Mouse (Mus musculus) left cerebral cortex, adult 8-10 months (tissue): Measurements from ENCODE around the gene Dhx35. TPM values are rescaled to one million over a fixed set of nuclear protein-coding genes. Genes with fewer than 3 reads are reported as not detected.

Experiments
- DNase-seq, 2 experiments: peaks; one replicate each; pipeline ENCODE4 v3.0.0; 2022; ENCODE audit warnings: low spot score in 2 of 2
- total RNA-seq, 4 experiments: library from RNA; stranded (reverse); gene quantifications; 2 replicates each; pipeline ENCODE4 v1.2.4; 2022

Dhx35 gene
- 10 to 100 TPM; 18.5 to 24.0 (median 20.4) TPM for total RNA-seq

DNA sequence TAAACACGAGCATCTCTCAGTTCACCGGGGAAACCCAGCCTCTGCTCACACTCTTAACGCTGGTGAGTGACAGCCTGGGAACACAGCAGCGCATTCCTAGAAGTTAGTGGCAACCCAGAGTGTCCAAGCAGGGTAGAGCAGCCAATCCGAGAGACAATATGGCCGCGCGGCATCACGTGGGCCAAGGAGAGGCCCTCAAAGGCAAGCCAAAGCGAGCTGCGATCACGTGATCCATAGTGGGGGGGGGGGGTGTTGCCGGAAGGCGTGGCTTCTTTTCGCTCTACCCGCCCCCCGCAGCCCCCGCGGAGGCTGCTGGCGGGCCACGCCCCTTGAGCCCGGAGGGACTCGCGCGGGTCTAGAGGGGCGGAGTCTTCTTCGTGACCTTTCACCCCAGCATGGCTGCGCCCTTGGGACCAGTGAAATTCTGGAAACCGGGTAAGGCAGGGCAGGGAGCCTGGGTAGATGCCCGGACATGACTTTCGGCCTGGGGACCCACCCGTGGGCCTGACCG lies at the start of gene Dhx35:
Gene Dhx35 (plus strand): TSS at position 314 of the 511 bp plus-strand sequence.
- peak; percentile 83 to 95 for DNase-seq

DNA sequence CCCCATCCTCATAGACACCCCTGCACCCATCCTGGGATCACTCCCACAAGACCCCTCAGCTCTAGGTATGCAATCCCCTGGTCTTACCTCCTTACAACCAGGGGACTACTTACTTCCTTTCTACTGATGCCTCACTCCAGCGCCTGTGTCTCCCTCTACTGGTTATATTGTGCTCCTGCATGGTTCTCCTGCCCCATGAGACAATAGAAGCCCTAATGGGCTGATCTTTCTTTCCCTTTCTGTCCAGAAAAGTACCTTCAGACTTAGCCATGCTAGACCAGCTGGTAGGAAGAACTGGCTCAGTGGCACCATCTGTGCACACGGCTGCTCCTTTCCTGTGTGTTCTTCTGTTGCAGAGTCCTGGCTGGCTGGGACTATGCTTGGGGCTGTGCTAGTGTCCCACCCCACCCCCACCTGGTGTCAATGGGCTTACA lies 49.5 kb upstream of the Dhx35 start:
- no peak for DNase-seq

DNA sequence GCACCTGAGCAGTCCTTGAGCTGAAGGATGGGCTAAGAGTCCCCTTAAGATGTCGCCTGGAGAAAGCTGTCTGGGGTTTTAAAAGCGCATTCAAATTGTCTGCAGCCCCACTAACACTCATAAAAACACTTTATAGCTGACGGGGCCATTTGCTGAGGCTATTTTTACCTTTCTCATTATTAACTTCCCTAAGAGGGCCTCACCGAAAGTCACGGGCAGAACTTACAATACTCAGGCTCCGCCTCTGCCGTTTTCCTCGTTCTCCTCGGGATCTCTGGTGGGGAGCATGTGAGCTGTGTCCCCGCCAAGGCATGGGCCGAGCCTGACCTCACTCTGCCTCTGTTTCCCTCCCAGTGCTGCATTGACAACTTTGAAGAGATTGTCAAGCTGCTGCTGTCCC lies 48.4 kb upstream of the Dhx35 start:
- no peak for DNase-seq

DNA sequence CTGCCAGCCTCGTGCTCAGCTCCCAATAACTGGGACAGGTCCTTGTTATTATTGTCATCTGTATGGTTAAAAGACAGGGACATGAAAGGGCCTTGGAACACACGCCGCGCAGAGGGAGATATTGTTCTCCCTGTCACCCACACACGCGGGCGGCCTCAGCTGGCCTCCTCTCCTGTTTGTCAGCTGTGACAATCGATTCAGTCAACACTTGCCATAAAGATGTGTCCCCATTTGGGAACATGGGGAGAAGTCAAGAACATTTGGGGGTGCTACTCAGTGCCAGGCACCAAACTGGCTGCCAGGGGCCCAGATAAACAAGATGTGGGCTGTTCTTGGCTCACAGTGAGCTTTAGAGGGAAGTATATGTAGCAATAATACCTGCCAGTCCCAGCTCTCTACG lies 45.2 kb upstream of the Dhx35 start:
- DNase-seq: peak in 1 of 2 experiments; percentile 53

DNA sequence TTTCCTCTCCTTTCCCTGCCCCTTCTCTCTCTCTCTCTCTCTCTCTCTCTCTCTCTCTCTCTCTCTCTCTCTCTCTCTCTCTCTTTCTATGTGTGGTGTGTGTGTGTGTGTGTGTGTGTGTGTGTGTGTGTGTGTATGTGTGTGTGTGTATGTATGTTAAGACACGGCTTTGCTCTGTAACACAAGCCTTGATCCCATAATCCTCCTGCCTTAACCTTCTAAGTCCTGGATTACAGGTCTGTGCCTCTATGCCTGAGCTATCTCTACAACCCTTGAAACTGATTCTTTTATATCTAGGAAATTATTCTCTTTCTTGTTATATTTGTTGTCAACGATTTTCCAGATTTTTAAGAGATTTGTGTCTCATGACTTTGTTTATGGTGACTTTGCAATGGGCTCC lies 34.4 kb upstream of the Dhx35 start:
- DNase-seq: no peak

DNA sequence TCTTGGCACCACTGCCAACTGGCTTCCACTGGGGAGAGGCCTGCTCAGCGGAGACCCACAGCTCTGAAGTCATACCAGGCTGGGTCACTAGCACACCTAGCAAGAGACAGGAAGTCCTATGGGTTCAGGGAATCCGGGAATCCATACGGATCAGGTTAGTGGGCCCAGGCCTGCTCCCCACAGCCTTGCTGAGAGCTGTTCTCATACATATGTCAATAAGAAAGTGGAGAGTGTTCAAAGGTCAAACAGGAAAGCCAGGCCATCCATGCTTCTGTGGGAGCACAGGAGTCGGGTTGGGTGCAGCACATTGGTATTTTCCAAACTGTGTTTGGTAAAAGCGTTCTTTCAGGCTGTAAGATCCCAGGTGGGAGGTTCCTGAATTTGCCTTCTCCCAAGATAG lies 32.3 kb upstream of the Dhx35 start:
- no peak for DNase-seq

DNA sequence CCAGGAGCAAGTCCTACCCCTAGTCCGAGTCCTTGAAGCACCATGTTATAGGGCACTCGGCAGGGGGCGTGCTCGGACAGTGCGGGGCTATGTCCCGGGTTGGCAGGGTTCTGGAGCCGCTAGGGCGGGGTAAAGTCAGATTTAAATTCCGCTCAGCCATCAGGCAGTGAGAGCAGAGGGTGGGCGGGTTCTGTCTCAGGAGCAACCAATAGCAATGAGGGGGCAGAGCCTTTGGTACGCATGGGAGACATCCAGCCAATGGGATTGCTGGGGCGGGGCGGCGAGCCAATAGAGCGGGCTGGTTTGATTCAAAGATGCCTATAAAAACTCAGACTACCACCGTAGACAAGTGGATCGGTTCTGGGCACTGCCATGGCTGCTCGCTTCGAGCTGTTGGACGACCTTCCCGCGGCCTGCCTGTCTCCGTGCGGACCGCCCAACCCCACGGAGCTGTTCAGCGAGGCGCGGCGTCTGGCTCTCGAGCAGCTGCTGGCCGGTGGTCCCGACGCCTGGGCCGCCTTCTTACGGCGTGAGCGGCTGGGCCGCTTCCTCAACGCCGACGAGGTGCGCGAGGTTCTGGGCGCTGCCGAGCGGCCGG lies 26.8 kb upstream of the Dhx35 start, which contains the start of gene Fam83d:
Gene Fam83d (plus strand): TSS at position 352 of the 598 bp plus-strand sequence.
- peak; percentile 82 to 95 for DNase-seq

DNA sequence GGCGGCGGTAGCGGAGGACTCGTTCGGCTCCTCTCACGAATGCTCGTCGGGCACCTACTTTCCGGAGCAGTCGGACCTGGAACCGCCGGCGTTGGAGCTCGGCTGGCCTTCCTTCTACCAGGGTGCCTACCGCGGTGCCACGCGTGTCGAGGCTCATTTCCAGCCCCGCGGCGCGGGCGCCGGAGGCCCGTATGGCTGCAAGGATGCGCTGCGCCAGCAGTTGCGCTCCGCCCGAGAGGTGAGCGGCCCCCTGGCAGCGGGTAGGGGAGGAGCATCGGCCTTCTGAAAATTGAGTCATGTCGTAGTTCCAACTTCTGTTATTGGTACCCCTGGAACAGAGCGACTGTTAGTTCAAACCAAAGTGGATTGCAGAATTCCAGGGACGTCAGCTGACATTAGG lies 26.3 kb upstream of the Dhx35 start:
- no peak for DNase-seq

DNA sequence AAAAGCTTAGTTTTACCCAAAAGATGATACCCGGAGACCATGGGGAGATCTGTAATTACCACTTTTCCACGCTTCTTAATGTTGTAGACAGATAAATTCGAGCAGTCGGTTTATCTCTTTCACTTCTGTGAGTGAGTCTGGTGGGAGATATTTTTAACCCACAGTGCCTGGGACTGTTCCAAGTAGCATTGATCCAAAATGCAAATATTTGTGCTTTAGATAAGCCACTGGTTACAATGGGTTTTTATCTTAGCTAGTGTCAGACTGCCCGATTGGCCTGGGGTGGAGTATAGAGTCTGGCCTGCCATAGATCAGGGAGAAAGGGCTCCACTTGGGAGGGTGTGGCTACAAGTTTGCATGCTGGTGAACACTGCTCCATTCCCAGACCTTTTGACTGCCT lies 25.8 kb upstream of the Dhx35 start:
- DNase-seq: no peak

DNA sequence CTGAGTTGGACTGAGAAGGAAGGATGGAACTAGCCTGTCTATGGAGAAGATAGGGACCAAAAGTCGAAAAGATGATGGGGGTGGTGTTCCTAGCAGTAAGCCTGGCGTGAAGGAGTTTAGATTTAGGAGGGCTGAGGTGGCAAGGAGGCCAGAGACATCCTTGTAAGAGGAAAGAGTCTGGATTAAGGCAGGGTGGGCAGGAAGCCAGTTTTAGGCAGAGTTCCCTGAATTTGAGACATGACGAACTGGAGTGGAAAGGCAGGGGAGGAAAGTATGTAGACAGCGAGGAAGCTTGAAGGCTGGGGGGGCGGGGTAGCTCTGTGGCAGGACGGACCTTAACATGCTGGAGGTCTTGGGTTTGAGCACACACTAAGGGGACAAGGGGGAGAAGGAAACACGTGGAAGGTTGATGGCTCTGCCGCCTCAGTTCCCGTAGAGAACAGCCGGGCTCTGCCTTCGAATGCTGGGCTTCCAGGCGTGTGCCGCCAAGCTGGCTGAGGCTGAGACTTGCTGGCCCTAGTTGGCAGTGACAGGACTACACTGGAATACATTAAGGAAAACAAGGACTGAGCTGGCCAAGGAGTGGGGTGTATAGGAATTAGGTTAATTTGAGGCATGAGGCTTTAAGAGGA lies 24.4 kb upstream of the Dhx35 start:
- DNase-seq: no peak

DNA sequence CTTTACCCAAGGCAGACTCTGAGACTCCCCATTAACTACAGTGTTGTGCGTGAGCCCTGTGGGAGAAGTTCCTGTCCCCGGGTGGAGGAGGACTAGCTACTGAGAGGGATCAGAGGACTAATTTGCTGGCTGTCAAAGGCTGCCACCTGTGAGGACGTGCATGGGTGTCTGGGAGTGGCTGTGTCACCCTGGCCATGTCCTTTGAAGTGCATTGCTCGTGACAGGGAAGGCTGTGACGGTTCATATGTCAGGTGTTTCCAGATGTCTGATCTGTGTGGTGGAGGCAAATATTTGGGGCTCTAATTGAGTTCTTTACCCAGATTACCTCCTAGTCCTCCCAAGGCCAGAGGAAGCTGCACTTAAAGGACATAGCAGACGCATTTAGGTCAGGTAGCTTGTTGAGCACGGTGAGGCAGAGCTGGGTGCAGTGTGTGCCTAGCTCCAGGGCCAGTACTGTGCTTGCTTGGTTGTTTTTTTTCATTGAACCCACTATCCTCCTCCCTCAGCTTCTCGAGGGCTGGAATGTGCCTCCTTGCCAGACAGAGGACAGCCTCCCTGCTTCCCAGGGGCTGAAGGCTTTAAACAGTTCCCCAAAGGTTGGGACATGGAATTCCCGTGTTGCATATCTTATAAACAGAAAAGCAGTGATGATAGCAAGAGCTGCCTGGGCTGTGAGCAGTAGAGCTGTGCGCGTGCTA lies 23.4 kb upstream of the Dhx35 start:
- no peak for DNase-seq

DNA sequence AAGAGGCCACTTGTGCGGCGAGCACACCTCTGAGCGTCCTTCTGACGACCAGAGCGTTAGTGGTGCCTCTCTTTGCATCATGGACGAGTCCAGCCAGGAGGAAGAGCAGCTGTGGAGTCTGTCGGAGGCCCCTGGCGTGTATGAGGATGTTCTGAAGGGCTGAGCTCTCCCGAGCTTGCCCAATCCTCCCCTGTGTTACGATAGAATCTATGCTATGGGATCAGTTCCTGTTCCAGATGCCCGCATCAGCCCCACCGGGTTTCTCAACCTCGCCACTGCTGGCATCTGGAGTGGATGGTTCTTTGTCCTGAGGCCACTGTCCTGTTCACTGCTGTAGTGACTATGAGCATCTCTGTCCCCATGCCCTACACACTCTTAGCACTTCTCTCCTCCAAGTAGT lies 21.8 kb upstream of the Dhx35 start:
- no peak for DNase-seq

DNA sequence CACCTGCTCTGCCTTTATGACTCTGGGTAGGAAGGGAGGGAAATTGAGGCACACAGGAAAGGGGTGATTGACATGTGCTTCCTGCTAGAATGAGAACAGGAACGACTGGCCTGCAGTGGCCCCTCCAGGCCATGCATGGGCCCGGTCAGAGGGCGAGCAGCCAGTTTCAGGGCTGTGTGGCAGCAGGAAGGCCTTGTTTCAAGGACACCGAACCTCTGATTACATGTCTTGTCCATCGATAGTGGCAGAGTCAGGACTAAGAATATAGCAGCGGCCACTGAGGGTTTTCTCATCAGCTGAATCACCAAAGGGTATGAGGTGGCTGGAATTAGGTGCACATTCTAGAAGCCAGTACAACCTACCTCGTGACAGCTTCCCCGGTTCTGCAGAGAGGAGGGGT lies 19.7 kb upstream of the Dhx35 start:
- DNase-seq: no peak

DNA sequence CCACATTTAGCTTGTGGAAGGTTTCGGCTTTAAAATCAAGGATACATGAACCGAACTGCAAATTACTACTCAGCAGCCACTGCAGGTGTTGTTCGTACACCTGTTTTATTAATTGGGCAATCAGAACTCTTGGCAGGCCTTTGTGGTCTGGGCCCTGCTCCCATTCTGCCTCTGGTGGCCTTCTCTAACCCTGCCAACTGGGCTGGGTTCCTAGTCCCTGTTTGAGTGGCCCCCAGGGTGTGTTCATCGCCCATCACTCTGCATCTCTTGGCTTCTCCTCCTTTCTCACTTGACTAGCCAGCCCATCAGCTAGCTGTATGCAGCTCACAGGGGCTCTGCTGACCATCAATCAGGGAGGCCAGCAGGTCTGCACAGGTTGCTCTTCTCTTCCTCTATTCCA lies 17.9 kb upstream of the Dhx35 start:
- no peak for DNase-seq

DNA sequence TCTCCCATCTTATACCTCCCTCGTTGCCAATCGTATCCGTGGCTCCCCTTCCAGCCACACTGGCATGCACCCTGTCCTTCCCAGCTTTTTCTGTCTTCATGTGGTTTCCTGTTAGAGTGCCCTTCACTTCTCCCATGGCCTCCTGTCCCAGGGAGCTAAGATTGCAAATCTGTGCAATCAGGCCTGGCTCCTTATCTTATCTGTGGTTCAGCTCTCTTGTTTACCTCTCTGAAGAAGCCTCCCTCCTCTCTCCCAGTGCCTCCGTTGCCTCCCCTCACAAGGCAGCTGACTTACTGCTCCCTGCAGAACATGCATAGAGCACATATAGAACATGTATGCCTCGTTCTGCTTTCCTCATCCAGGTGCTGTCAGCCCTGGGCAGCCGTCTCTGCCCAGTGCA lies 17.1 kb upstream of the Dhx35 start:
- DNase-seq: no peak

DNA sequence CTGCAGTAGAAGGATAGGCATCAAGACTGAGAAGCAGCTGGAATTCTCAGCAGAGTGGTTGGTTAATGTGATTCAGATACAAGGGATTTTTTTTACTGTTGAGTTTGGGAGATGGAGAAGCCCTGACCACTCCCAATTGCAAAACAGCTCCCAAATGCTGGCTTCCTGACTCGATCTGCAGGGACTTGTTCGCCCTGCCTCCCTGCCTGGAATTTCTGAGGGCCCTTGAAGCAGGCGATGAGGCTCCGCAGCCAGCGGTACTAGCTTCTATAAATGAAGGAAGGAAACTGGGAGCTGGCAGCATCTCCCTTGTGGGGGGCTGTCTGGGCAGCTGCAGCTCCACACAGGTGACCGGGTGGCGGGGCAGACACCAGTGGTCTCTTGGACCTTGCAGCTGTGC lies 16.3 kb upstream of the Dhx35 start:
- no peak for DNase-seq

DNA sequence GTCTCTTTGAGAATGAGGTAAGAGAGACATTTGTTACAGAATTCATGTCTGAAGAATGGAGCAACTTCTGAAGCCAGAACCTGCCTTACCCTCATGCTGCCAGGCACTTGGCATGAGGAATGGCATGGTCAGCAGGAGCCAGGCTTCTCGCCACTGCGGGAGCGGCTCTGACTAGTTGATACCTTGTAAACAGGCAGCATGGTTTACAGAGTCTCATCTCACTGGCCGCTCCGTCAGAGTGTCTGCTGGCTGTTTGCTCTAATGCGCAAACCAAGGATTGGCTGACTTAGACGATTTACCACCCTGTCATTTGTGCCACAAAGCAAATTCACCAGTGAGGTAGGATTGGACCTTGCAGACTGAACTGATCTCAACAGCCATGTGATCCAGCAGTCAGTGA lies 13.5 kb upstream of the Dhx35 start:
- DNase-seq: no peak

DNA sequence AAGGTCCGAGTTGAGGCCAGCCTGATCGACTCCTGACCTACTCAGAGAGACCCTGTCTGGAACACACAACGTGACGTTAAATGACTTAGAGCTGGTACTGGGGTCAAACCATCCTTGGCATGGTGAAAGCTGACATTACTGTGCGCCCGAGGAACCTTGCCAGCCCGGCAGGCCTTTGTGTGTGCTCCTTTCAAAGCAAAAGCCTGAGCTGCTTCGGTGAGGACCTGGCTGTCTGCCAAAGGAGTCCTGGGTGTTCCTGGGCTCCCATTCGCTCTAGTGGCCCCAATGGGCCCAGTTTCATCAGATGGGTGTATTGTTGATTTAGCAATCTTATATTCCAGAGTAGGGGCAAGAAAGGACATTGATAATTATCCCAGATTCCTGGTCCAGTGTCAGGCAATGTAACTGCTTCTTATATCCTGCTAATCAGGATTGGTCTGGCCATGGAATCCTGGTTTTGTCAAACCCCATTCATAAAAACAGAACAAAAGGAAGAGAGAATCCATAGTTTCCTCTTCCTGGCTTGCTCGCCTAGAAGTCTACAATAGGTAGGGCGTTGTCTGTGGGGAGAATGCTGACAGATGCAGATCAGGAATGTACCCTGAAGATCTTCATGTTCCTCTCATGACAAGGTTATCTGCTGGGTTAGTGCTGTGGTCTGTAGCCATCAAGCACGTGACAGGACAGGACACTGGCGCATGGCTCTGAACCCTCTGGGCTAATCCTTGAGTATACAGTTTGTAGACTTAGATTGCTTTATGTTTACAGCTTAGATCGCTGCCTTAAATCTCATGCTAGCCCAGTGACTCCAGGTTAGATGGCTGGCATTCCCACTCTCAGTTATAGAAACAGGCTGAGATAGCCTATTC lies 7.4 kb upstream of the Dhx35 start:
- no peak for DNase-seq

DNA sequence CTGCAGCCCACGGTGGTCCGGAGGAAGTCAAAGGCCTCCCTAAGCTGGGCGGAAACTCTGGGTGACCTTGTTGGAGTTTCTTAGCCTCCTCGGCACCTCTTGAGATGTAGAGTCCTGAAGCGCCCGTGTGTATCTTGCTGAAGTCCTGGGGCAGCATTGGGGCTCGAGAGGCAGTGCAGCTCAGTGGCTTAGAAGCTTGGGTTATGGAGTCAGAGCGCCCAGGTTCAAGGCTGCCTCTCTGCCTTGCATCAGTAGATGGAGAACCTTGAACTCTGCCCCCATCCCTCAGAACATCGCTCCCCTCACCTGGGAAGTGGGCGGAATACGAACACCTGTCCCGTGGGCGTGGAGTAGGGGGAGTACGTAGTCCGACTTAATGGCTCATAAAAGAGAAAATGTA lies 436 bp downstream of the Dhx35 start:
- DNase-seq: no peak

DNA sequence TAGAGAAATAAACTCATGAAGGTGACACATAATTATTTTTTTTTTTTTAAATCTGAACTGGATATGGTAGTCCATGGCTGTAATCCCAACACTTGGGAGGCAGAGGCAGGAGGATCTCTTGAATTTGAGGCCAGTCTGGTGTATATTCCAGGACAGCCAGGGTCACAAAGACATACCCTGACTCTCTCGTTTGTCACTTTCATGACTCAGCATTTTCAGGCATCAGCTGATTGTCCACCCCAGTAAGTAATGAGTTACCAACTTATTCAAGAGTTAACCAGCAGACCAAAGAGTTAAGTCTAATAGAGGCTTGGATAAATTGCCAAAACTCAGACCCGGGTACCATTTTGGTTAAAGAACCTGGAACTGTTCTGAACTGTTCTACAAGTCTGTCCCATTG lies 1.3 kb downstream of the Dhx35 start:
- DNase-seq: no peak

DNA sequence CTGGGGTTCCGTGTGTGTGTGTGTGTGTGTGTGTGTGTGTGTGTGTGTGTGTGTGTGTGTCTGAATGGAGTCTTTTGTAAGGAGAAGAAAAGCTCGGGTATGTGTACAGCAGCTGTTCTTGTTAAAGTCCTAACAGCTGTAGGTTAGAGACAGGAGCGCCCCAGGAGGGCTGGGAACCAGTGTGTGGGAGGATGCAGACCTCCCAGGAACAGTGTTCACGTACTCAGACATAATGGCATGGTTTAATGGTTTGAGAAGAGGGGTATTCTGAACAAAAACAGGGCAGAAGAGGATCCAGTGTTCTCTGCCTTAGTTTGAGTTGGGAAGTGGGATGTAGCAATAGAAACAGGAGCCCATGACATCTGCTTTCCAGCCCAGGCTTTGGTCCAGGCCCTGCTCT lies 4.7 kb downstream of the Dhx35 start:
- no peak for DNase-seq

DNA sequence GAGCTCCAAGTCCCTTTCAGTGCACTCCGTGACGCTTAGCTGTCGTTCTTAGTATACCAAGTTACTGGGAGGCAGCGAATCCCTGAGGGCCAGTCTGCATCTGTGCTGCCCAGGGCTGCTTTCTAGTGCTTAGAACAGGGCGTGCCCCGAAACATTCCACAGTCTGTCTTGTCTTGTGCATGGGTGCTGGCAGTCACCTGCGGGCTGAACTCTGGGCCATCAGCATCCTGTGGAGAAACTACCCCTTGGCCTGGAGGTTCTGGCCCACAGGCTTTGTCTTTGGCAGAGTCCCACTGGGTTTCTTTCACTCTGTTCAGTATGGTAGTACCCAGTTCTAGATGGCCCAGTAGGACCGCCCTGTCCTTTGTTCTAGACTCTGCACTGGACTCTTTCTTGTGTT lies 6.2 kb downstream of the Dhx35 start:
- no peak for DNase-seq
